Mouse (Mus musculus) bone marrow macrophage, adult 2 months (primary cell): ENCODE results near the gene Ntrk2. TPM values are rescaled to one million over a fixed set of nuclear protein-coding genes. Genes with fewer than 3 reads are reported as not detected.

Experiments used
- H3K27ac ChIP-seq: 2 replicates; pipeline ENCODE4 v1.5.1; 2012; ENCODE audit warnings: low read depth, low read length; ENCODE audit not compliant: insufficient read depth
- H3K4me1 ChIP-seq: 2 replicates; pipeline ENCODE4 v1.6.1; 2012; ENCODE audit warnings: low read length; ENCODE audit not compliant: control insufficient read depth, insufficient read depth
- H3K4me3 ChIP-seq: 2 replicates; pipeline ENCODE4 v1.5.1; 2012; ENCODE audit warnings: mild to moderate bottlenecking, low read length, moderate library complexity; ENCODE audit not compliant: insufficient read depth
- CTCF ChIP-seq: IDR thresholded peaks from 2 replicates; pipeline ENCODE4 v1.5.1; 2012; ENCODE audit warnings: low read depth, mild to moderate bottlenecking, low read length, moderate library complexity
- POLR2A ChIP-seq: IDR thresholded peaks from 2 replicates; pipeline ENCODE4 v1.6.1; 2012; ENCODE audit warnings: mild to moderate bottlenecking, low read depth, low read length, borderline replicate concordance
- polyA plus RNA-seq: library from polyadenylated mRNA; stranded (reverse); fragments of >200 nt; gene quantifications from 2 replicates; pipeline ENCODE4 v1.2.4, GENCODE M21; 2012; ENCODE audit not compliant: missing spikeins, insufficient read depth, insufficient read length

The Ntrk2 gene
- polyA plus RNA-seq, 1 experiment: not detected

DNA sequence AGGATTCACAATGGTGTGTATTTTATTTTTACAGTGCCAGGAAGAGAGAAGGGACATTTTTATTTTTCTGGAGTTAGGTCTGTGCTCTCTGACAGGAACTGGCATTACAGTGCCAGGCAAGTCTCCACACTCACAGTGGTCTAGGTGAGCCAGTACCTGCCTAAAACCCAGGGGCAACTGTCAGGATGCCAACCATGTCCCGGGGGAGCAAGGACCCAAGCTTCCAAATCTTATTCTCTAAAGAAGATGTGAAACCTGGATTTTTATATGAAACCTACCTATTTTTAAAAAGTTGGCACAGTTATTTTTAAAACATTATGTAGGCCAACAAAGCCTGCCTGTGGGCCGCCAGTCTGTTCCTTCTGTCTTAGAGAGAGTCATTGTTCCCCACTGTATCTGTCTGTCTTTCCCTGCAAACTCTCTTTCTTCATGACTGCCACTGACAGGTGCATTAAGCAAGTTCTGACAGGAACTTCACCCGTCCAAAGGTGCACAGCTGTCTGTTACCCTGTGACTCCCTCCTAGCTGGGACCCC, 128.3 kb downstream of the Ntrk2 start:
- no peak overlapping the region for H3K27ac ChIP-seq
- TF ChIP-seq POLR2A (no peak), CTCF (no peak)
- no peaks in the 10 kb centered on the region for H3K4me1 ChIP-seq
- no peak overlapping the region for H3K4me3 ChIP-seq

DNA sequence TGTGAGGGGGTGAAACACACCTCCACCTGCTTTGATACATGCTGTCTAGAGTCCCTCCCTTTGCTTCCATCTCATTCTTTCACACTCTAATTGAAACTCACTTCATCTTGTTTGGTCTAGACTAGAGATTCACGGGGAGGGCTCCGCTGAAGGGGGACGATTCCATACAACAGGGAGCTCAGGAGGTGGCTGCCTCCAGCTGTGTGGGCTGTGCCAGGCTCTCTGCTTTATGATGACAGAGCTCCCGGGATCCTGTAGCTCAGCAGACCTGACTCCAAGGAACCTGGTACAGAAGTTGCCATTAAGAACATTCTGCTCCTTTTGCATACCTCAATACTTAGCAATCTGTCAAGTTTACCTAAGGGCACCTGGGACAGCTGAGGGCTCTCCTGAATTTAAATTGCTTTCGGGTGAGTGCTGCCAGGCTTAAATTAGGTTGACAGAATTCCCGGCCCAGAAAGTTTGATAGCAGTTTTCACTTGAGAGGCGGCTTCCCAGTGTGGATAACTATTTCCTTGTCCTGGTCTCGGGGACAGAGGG, 129.7 kb downstream of the Ntrk2 start:
- Histone ChIP-seq H3K4me3 (no peak overlapping the region), H3K27ac (no peak overlapping the region), H3K4me1 (no peaks in the 10 kb centered on the region)
- TF ChIP-seq CTCF: no peak
- no peak for TF ChIP-seq POLR2A

DNA sequence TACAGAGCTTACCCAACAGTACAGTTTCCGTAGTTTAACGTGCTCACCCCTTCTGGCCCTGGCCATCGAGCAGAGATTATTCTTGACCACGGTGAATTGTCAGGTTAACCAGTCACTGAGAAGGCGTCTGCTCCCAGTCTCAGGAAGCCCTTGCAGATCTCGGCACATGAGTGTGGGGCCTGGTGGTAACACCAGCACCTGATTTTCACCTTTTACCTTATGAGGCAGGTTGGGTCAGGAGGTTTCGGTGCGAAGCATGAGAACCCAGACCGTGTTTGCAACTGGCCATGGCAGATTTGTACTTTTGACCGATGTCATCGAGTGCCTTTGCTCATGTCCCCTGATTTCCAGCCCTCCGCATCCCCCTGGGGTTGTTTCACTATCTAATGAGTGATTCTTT, 131.5 kb downstream of the Ntrk2 start:
- TF ChIP-seq CTCF (no peak), POLR2A (no peak)
- Histone ChIP-seq H3K4me1 (no peaks in the 10 kb centered on the region), H3K27ac (no peak overlapping the region), H3K4me3 (no peak overlapping the region)

DNA sequence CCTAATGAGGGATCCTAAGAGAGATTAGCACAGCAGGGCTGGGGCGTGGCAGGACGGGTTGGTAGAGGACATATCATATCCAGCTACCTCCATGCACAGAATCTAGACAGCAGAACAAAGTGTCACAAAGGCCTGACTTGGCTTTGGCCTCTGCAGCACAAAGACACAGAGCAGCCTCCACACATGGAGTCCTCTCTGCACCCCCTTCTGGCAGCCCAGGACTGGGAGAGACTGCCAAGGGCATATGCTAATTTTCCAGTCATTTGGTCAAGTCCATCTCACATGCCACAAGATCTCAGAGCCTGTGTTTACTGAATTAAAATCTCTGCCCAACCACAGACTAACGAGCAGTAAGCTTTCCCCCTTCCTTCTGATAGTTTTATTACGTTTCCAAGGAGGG, 132.1 kb downstream of the Ntrk2 start:
- Histone ChIP-seq H3K27ac (no peak overlapping the region), H3K4me1 (no peaks in the 10 kb centered on the region), H3K4me3 (no peak overlapping the region)
- TF ChIP-seq CTCF: no peak
- no peak for TF ChIP-seq POLR2A

DNA sequence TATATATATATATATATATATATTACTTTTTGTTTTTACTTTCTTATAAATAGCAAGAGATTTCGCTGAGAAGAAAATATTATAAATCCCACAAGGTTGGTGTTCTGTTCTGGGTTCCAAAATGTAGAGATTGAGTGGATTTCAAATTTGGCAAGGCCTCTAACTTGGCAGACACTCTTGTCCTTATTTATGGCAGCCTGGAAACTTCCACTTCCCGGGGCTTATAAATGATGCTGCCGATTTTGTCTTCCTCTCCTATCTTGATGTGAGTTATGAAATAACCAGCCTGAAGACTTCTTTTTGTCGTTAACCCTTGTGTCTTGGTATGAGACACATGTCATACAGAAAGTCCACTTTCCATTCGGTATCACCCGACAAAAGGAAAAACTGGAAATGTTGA, 133.8 kb downstream of the Ntrk2 start:
- TF ChIP-seq POLR2A (no peak), CTCF (no peak)
- no peak overlapping the region for H3K4me3 ChIP-seq
- no peaks in the 10 kb centered on the region for H3K4me1 ChIP-seq
- H3K27ac ChIP-seq: no peak overlapping the region

DNA sequence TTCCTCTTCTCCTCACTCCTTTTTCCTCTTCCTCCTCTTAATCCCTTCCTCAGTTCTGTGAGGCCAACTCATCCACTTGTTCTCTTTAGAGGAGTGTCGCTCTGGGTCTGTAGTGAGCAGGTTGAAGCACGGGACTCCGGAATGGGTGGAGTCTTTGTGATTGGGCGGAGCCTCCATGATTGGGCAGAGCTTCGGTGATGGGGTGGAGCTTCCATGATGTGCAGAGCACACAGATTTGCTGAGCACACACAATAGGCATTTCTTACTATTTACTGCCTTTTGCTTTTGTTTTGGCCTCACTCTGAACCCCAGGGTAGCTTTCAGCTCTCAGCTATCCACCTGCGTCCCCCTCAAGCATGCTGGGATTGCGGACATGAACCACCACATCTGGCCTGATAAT, 134.4 kb downstream of the Ntrk2 start:
- Histone ChIP-seq H3K4me1 (no peaks in the 10 kb centered on the region), H3K27ac (no peak overlapping the region)
- TF ChIP-seq POLR2A (no peak), CTCF (no peak)

DNA sequence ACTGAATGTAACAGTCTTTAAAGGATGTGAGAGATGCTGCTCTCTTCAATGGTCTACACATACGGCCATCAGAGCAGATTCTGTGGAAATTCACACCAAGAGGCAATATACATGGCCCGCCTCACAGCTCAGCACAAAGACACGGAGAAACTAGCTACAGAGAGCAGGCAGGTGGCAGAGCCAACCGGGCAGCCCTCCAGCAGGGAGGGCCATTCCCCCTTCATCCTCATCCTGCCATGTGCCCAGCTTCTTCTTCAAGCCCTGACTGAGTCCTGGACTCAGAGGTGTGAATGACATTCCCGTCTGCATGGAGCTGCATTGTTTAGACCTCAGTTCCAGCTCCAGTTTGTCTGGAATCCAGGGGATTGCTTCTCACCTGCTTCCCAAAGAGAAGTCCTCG, 139.4 kb downstream of the Ntrk2 start:
- TF ChIP-seq POLR2A: no peak
- TF ChIP-seq CTCF: no peak
- H3K27ac ChIP-seq: no peak overlapping the region
- H3K4me1 ChIP-seq: no peaks in the 10 kb centered on the region
- no peak overlapping the region for H3K4me3 ChIP-seq

More for the DNA sequence above, 134.4 kb downstream of the Ntrk2 start:
- no peak overlapping the region for H3K4me3 ChIP-seq

DNA sequence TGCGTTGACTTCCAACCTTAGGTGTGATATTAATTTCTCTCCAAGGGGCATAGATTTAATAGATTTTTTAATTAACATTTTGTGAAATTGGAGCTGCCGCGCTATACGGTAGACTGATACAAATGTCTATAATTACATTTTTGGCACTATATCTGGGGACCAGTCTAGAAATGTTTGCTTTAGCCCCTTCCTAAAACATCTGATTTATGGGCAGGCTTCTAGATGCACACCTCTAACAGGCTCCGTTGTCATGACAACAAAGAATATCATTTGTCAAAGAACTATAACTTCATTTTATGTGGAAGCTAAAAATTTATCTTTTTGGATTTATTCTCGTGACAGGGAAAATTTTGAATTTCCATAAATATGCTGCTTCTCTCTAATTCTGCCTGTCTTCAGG, 140.2 kb downstream of the Ntrk2 start:
- Histone ChIP-seq H3K4me3 (no peak overlapping the region), H3K4me1 (no peaks in the 10 kb centered on the region), H3K27ac (no peak overlapping the region)
- no peak for TF ChIP-seq POLR2A
- no peak for TF ChIP-seq CTCF

DNA sequence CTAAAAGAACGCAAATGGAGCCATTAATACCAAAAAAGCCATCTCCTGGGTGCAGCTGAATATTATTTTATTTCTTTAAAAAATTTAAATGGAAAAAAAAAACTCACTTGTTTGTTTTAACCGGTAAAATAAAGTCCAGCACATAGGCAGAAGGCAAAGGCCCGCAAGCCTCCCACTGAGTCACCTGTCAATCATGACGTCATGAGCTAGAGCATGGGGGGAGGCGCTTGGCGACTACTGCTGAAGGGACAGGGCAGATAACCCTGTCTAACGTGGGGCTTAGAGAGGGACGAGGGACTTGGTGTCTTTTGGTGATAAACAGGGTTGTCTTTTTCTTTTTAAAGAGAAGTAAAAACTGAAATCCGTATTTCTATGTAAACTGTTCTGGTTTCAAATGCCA, 140.7 kb downstream of the Ntrk2 start:
- Histone ChIP-seq H3K27ac (no peak overlapping the region), H3K4me1 (no peaks in the 10 kb centered on the region), H3K4me3 (no peak overlapping the region)
- TF ChIP-seq CTCF (no peak), POLR2A (no peak)

DNA sequence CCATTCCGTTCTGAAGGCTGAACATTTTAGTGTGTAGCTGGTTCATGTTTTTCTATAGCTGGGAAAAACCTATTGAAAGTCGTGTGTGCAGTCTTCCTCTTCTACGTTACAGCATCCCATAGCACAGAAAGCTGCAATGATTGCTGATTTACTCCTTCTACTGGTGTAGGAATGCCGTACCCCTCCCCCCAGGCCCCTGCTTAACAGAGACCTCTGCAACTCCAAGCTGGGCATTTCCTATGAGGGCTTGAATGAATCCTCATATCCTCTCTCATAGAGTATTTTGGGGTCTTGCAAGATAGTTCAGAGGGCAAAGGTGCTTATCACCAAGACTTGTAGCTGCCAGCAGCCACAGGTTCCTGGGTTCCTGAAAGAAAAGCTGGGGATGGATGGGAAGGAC, 148.0 kb downstream of the Ntrk2 start:
- H3K4me1 ChIP-seq: no peaks in the 10 kb centered on the region
- TF ChIP-seq CTCF (no peak), POLR2A (no peak)
- no peak overlapping the region for H3K27ac ChIP-seq
- no peak overlapping the region for H3K4me3 ChIP-seq

DNA sequence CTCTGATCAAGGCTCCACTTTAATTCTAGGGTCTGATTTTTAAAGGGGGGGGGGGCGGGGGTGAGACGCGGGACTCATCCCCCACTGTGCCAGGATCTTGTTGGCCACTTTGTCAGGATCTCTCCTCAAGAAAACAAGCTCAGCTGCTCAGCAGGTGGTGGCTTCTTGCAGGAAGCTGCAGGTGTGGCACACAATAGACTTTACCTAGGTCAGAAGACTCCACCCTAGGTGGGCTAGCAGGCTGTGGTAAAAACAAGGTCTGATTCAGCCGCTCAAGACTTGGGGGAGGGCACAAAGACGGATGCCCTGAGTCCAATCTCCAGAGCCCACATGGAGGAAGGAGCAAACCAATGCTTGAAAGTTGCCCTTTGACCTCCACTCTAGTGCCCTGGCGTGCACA, 148.4 kb downstream of the Ntrk2 start:
- TF ChIP-seq CTCF: no peak
- no peak for TF ChIP-seq POLR2A
- Histone ChIP-seq H3K27ac (no peak overlapping the region), H3K4me1 (no peaks in the 10 kb centered on the region), H3K4me3 (no peak overlapping the region)
